Mouse (Mus musculus) heart, embryonic 14.5 days (tissue): ENCODE data around the gene Nipsnap1. TPM values are rescaled to one million over a fixed set of nuclear protein-coding genes. Genes with fewer than 3 reads are reported as not detected.

Source experiments
- microRNA-seq: library from miRNA; unstranded; fragments of <30 nt; microRNA quantifications from one replicate; pipeline ENCODE4, GENCODE M21; 2016
- polyA plus RNA-seq: library from polyadenylated mRNA; unstranded; fragments of >200 nt; fragmentation: Nextera tagmentation; extraction: Ambion mirVana; gene quantifications from 2 replicates; pipeline ENCODE4 v1.2.1, GENCODE M21; 2014

Nipsnap1 gene
- polyA plus RNA-seq, 1 experiment from 2014 or later, result 30.1 TPM

Small RNA genes within 50 kb of the gene (microRNA-seq; reads per million reads assigned to microRNA genes)
- not detected for gene Mir6918

Other genes with a start within 250 kb of the Nipsnap1 start
- 19.0 and 22.0 TPM in 2 replicates for gene Ascc2, start 236.2 kb upstream of the Nipsnap1 start, polyA plus RNA-seq
- 2,176 and 2,265 TPM in 2 replicates for gene Uqcr10, start 169.6 kb upstream of the Nipsnap1 start, polyA plus RNA-seq
- 52.9 and 58.3 TPM in 2 replicates for gene Zmat5, start 169.3 kb upstream of the Nipsnap1 start, polyA plus RNA-seq
- 0.08 and 0.11 TPM in 2 replicates for gene Cabp7, start 127.2 kb upstream of the Nipsnap1 start, polyA plus RNA-seq
- 29.5 and 33.1 TPM in 2 replicates for gene Nf2, start 24.4 kb upstream of the Nipsnap1 start, polyA plus RNA-seq
- gene Thoc5, start 21.4 kb downstream of the Nipsnap1 start, polyA plus RNA-seq, result 24.6 and 25.0 TPM in 2 replicates
- gene Nefh, start 74.1 kb downstream of the Nipsnap1 start, polyA plus RNA-seq, result 0.20 and 0.35 TPM in 2 replicates
- 40.7 and 45.0 TPM in 2 replicates for gene Ap1b1, start 112.9 kb downstream of the Nipsnap1 start, polyA plus RNA-seq
- 1.1 and 2.0 TPM in 2 replicates for gene Rasl10a, start 184.2 kb downstream of the Nipsnap1 start, polyA plus RNA-seq
- gene Gas2l1, start 191.4 kb downstream of the Nipsnap1 start, polyA plus RNA-seq, result 22.4 and 24.6 TPM in 2 replicates
- 33.5 TPM in 2 replicates for gene Rhbdd3, start 225.0 kb downstream of the Nipsnap1 start, polyA plus RNA-seq
- 198 and 242 TPM in 2 replicates for gene Ewsr1, start 225.3 kb downstream of the Nipsnap1 start, polyA plus RNA-seq